Mouse (Mus musculus) embryonic facial prominence, embryonic 10.5 days (tissue): ENCODE results near the gene AY761184. TPM values are rescaled to one million over a fixed set of nuclear protein-coding genes. Genes with fewer than 3 reads are reported as not detected.
"Not testable (repeated sequence)": the region's sequence is repeated elsewhere in the genome, so short reads cannot be mapped to it uniquely, and the experiment has no call there.

Experiments used
- DNase-seq: peaks from one replicate; pipeline ENCODE4 v3.0.0-alpha.2; 2017; ENCODE audit warnings: low spot score
- H3K27ac ChIP-seq: fragments of 300-500 bp; sonication (generic); replicated peaks from 2 replicates; pipeline ENCODE4 v1.5.1; 2016; ENCODE audit warnings: mild to moderate bottlenecking
- H3K27me3 ChIP-seq: fragments of 300-500 bp; sonication (generic); replicated peaks from 2 replicates; pipeline ENCODE4 v1.6.1; 2016; ENCODE audit warnings: low read depth, mild to moderate bottlenecking; ENCODE audit not compliant: poor library complexity, severe bottlenecking
- H3K36me3 ChIP-seq: fragments of 300-500 bp; sonication (generic); replicated peaks from 2 replicates; pipeline ENCODE4 v1.6.1; 2016; ENCODE audit warnings: mild to moderate bottlenecking, moderate library complexity
- H3K4me1 ChIP-seq: fragments of 300-500 bp; sonication (generic); 2 replicates; pipeline ENCODE4 v1.6.1; 2016
- H3K4me3 ChIP-seq: fragments of 300-500 bp; sonication (generic); 2 replicates; pipeline ENCODE4 v1.5.1; 2016; ENCODE audit warnings: mild to moderate bottlenecking, moderate library complexity
- H3K9me3 ChIP-seq: fragments of 300-500 bp; sonication (generic); 2 replicates; pipeline ENCODE4 v1.6.1; 2016; ENCODE audit warnings: mild to moderate bottlenecking
- WGBS: fragments of 180-500 bp; shearing (Covaris S2); methylation state at CpG from one replicate; pipeline ENCODE4 v1.1.7; 2016; 5-methylcytosine and 5-hydroxymethylcytosine counted together
- polyA plus RNA-seq: library from polyadenylated mRNA; unstranded; fragments of >200 nt; fragmentation: Nextera tagmentation; extraction: Ambion mirVana; gene quantifications from 2 replicates; pipeline ENCODE4 v1.2.1, GENCODE M21; 2016

Gene AY761184
- polyA plus RNA-seq = not detected in 2 replicates

GRCm38 (mm10) chr8:21703545-21703944, at the start of gene AY761184:
TSS of gene AY761184 (minus strand) at chr8:21703645.
- H3K36me3 ChIP-seq, DNase-seq, H3K4me1 ChIP-seq, H3K4me3 ChIP-seq, H3K27me3 ChIP-seq, H3K27ac ChIP-seq, H3K9me3 ChIP-seq: not testable (repeated sequence)
- WGBS = 70% methylated on average over 2 of the region's 2 CpGs

GRCm38 (mm10) chr8:21665497-21665896, 37.9 kb downstream of the AY761184 start, which contains the start of gene Defa34:
TSS of gene Defa34 (plus strand) at chr8:21665797.
- H3K4me1 ChIP-seq, H3K4me3 ChIP-seq, H3K9me3 ChIP-seq, H3K27ac ChIP-seq, H3K27me3 ChIP-seq, DNase-seq, H3K36me3 ChIP-seq: not testable (repeated sequence)
- WGBS = 92% methylated on average over 1 of the region's 1 CpGs

- 71% methylated on average over 1 of the region's 2 CpGs for WGBS
These were observed 48.0 kb downstream of the AY761184 start, which contains the start of gene Defa17 for GRCm38 (mm10) chr8:21655480-21655879. TSS of gene Defa17 (plus strand) at chr8:21655780.

More at GRCm38 (mm10) chr8:21655480-21655879, 48.0 kb downstream of the AY761184 start, which contains the start of gene Defa17:
- H3K9me3 ChIP-seq, H3K27ac ChIP-seq, H3K36me3 ChIP-seq, H3K4me3 ChIP-seq, H3K27me3 ChIP-seq, DNase-seq, H3K4me1 ChIP-seq: not testable (repeated sequence)

Other genes starting within 250 kb of the AY761184 start
- not detected in 2 replicates for gene Gm7849, start 247.1 kb downstream of the AY761184 start, polyA plus RNA-seq
- gene Defa20, start 194.4 kb downstream of the AY761184 start, polyA plus RNA-seq = not detected in 2 replicates
- not detected in 2 replicates for gene Defa32, start 174.6 kb downstream of the AY761184 start, polyA plus RNA-seq
- gene Defa37, start 138.3 kb downstream of the AY761184 start, polyA plus RNA-seq = not detected in 2 replicates
- gene Defa28, start 120.6 kb downstream of the AY761184 start, polyA plus RNA-seq = not detected in 2 replicates
- not detected in 2 replicates for gene Gm7861, start 109.1 kb downstream of the AY761184 start, polyA plus RNA-seq
- not detected in 2 replicates for gene Defa26, start 85.5 kb downstream of the AY761184 start, polyA plus RNA-seq
- gene Defa17, start 47.9 kb downstream of the AY761184 start, polyA plus RNA-seq = not detected in 2 replicates
- gene Defa34, start 37.8 kb downstream of the AY761184 start, polyA plus RNA-seq = not detected in 2 replicates
- gene Defa24, start 30.8 kb upstream of the AY761184 start, polyA plus RNA-seq = not detected in 2 replicates
- gene Defb50, start 119.9 kb upstream of the AY761184 start, polyA plus RNA-seq = not detected in 2 replicates
- gene Defb2, start 136.3 kb upstream of the AY761184 start, polyA plus RNA-seq = not detected in 2 replicates
- gene Defb10, start 155.3 kb upstream of the AY761184 start, polyA plus RNA-seq = not detected in 2 replicates
- gene Defb9, start 181.8 kb upstream of the AY761184 start, polyA plus RNA-seq = not detected in 2 replicates
- gene Defb11, start 202.8 kb upstream of the AY761184 start, polyA plus RNA-seq = 0.82 TPM in 1 of 2 replicates, not detected in the other
- gene Defb15, start 229.1 kb upstream of the AY761184 start, polyA plus RNA-seq = not detected in 2 replicates
- not detected in 2 replicates for gene Defb35, start 234.7 kb upstream of the AY761184 start, polyA plus RNA-seq
- gene Defb13, start 243.1 kb upstream of the AY761184 start, polyA plus RNA-seq = not detected in 2 replicates